Mouse (Mus musculus) cortical plate, adult 2 months (tissue): ENCODE results near the gene Gm49383. TPM values are rescaled to one million over a fixed set of nuclear protein-coding genes. Genes with fewer than 3 reads are reported as not detected.

Experiments used
- H3K27ac ChIP-seq: fragments of 200-500 bp; 2 replicates; pipeline ENCODE4 v1.5.1; 2012; ENCODE audit warnings: low read length, control low read depth, inconsistent platforms; ENCODE audit not compliant: insufficient read depth
- H3K4me1 ChIP-seq: fragments of 200-500 bp; 2 replicates; pipeline ENCODE4 v1.6.1; 2011; ENCODE audit warnings: low read length; ENCODE audit not compliant: control insufficient read depth, insufficient read depth
- H3K4me3 ChIP-seq: fragments of 200-500 bp; 2 replicates; pipeline ENCODE4 v1.5.1; 2011; ENCODE audit warnings: mild to moderate bottlenecking, low read length, control low read depth; ENCODE audit not compliant: insufficient read depth
- CTCF ChIP-seq: fragments of 200-500 bp; IDR thresholded peaks from 2 replicates; pipeline ENCODE4 v1.5.1; 2011; ENCODE audit warnings: mild to moderate bottlenecking, control low read depth, low read length; ENCODE audit not compliant: insufficient read depth; ENCODE audit errors: extremely low read depth
- POLR2A ChIP-seq: fragments of 200-500 bp; IDR thresholded peaks from 2 replicates; pipeline ENCODE4 v1.6.1; 2011; ENCODE audit warnings: mild to moderate bottlenecking, low read length, control low read depth; ENCODE audit not compliant: insufficient read depth; ENCODE audit errors: extremely low read depth
- polyA plus RNA-seq: library from polyadenylated mRNA; depleted of rRNA; stranded (reverse); fragments of >200 nt; gene quantifications from 2 replicates; pipeline ENCODE4 v1.2.3, GENCODE M21; 2012; rRNA removed

Gm49383 gene
- 0.61 and 0.64 TPM in 2 replicates for polyA plus RNA-seq

- Histone ChIP-seq H3K27ac (peak within 1 kb of the TSS; percentile 97), H3K4me1 (no peaks in the 10 kb centered on the region; the same call in 1 of the 2 replicates), H3K4me3 (peak within 1 kb of the TSS; percentile 96)
- TF ChIP-seq CTCF (no peak), POLR2A (no peak; the same call in 1 of the 2 replicates)
These were observed at the start of gene Gm49383 for GRCm38 (mm10) chr12:69196444-69197377. Gene Gm49383 (minus strand): TSS chr12:69197104.

GRCm38 (mm10) chr12:69241771-69242431, 45.0 kb upstream of the Gm49383 start:
- Histone ChIP-seq H3K4me3 (peak overlapping the region; percentile 94), H3K4me1 (peaks cover 2% of the 10 kb centered on the region; the same call in 1 of the 2 replicates), H3K27ac (peak overlapping the region; percentile 84)
- TF ChIP-seq CTCF (no peak), POLR2A (peak; percentile 48; the same call in 1 of the 2 replicates)

- Histone ChIP-seq H3K4me1 (peaks cover 2% of the 10 kb centered on the region; the same call in 1 of the 2 replicates), H3K4me3 (peak overlapping the region; percentile 94), H3K27ac (peak overlapping the region; percentile 84)
- TF ChIP-seq CTCF, result no peak
- TF ChIP-seq POLR2A, result no peak
These were observed 44.5 kb upstream of the Gm49383 start for GRCm38 (mm10) chr12:69241405-69241770.

DNA sequence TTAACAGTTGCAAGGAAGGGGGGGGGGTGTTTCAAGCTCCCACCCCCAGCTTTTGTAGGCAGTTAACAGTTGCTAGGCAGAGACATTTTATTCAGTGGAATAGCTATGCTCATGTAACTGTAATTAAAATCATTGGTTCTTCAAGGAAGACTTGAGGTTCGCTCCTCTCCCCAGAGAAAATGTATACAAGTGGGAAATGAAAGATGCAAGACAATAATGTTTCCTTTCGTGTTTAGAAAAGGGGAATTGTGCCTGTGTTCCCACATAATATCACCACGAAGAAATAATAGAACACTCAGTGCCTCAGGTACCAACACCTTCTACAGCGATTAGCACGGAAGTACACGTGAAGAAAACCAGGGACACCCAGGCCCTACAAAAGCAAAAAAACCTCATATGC, 44.0 kb upstream of the Gm49383 start, which contains the start of gene Klhdc1:
Gene Klhdc1 (plus strand): TSS at position 301 of the 400 bp plus-strand sequence.
- peak within 1 kb of the TSS; percentile 84 for H3K27ac ChIP-seq
- H3K4me3 ChIP-seq, result peak within 1 kb of the TSS; percentile 94
- no peak for TF ChIP-seq CTCF
- TF ChIP-seq POLR2A, result no peak
- H3K4me1 ChIP-seq, result peaks cover 2% of the 10 kb centered on the region; the same call in 1 of the 2 replicates

DNA sequence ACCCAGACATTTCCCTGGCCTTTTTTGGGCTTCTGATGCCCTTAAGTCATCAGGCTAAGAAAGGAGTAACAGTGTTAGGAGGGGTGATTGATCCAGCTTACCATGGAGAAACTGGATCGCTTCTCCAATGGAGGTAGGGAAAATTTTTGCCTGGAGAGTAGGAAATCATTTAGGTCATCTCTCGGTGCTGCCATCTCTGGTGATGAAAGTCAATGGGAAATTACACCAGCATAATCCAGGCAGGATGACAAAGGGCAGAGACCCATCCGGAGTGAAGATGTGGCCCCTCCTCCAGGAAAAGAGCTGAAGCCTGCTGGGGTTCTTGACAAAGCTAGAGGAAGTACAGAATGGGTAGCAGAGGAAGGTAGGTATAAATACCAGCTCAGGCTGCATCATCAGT, 41.4 kb upstream of the Gm49383 start:
- TF ChIP-seq POLR2A, result no peak
- TF ChIP-seq CTCF, result 0 out of 2 replicates have a peak, but pooled peaks have one; percentile 2
- H3K4me3 ChIP-seq, result no peak overlapping the region
- H3K27ac ChIP-seq, result no peak overlapping the region
- peaks cover 2% of the 10 kb centered on the region; the same call in 1 of the 2 replicates for H3K4me1 ChIP-seq

DNA sequence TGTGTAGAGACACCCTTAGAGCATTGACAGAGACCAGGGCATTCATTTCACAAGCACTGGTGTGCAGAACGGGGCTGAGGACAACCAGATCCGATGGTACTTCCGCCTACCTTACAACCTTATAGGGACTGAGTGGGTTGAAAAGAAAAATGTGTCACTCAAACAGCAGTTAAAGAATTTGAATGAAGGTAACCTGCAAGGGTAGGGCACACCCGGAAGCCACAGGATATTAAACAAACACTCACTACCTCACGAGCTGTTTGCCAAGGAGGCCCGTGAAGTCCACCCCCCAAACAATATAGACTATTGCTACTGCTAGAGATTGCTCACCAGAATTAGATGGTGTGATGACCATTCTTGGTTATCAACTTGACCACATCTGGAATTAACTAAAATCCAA, 38.9 kb upstream of the Gm49383 start:
- Histone ChIP-seq H3K4me1 (no peaks in the 10 kb centered on the region), H3K4me3 (no peak overlapping the region), H3K27ac (no peak overlapping the region)
- TF ChIP-seq CTCF (no peak), POLR2A (no peak)

DNA sequence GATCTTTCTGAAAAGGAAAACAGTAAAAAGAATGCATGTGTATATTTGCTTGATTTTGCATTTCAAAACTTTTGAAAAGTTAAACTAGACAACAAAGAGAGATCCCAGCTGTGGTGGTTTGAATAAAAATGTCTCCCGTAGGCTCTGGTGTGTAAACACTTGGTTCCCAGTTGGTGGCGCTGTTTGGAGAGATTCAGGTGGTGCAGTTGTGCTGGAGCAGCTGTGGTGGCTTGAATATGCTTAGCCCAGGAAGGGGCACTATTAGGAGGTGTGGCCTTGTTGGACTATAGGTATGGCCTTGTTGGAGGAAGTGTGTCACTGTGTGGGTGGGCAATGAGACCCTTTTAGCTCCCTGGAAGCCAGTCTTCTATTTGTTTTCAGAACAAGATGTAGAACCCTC, 32.3 kb upstream of the Gm49383 start:
- Histone ChIP-seq H3K27ac (no peak overlapping the region), H3K4me1 (no peaks in the 10 kb centered on the region), H3K4me3 (no peak overlapping the region)
- TF ChIP-seq CTCF (no peak), POLR2A (no peak)

- Histone ChIP-seq H3K27ac (no peak within 1 kb of the TSS), H3K4me3 (peak within 1 kb of the TSS; percentile 71), H3K4me1 (no peaks in the 10 kb centered on the region)
- TF ChIP-seq CTCF, result no peak
- no peak for TF ChIP-seq POLR2A
These were observed 31.0 kb upstream of the Gm49383 start, which contains the start of gene Pole2 for GRCm38 (mm10) chr12:69227776-69228466. Gene Pole2 (minus strand): TSS chr12:69228195.

DNA sequence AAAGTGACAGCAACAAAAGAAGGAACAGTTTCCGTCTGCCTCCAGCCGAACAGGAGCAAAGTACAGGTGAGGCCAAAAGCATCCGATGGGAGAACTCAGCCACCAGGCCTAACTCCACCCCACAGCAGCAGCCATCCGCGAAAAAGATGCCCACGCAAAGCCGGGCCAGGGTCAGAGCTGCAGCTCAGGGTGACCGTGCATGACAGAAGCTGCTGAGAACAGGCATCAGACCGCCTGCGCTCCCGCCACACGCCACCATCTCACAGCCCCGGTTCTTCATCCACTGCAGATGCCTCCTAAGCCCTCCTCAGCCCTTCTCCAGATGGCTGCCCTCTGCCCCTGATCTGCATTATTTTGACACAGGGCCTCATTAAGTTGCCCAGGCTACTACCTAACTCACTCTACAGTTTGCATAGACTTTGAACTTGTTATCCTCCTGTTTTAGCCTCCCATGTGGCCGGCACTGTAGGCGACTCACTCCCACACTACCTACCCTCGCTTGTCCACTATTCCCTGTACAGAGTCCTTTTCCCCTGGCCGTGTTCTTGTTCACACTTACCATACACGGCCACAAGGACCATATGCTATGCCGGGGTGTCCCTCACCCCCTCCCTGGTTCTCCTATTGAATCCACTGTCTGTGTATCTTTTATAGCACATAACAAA, 23.8 kb upstream of the Gm49383 start:
- H3K4me1 ChIP-seq, result no peaks in the 10 kb centered on the region
- no peak overlapping the region for H3K27ac ChIP-seq
- TF ChIP-seq POLR2A (no peak), CTCF (no peak)
- no peak overlapping the region for H3K4me3 ChIP-seq
